Mouse (Mus musculus) adrenal gland, postnatal 4 days (tissue): ENCODE measurements around the gene Tor3a. TPM values are rescaled to one million over a fixed set of nuclear protein-coding genes. Genes with fewer than 3 reads are reported as not detected.
A peak's percentile ranks its signal among the peaks of the same experiment; 100 is the strongest.

Source experiments
- DNase-seq, 2 experiments: peaks; one replicate each; pipeline ENCODE4 v3.0.0; 2021 to 2022; ENCODE audit warnings: low spot score in 2 of 2, mixed read lengths in 2 of 2
- long read RNA-seq, 2 experiments: library from polyadenylated mRNA; stranded (forward); transcript quantifications; one replicate each; pipeline ENCODE4 v2.0.0; 2021
- total RNA-seq, 2 experiments: library from RNA; stranded (reverse); gene quantifications; 2 replicates each; pipeline ENCODE4 v1.2.3; 2021

The Tor3a gene
- total RNA-seq = 10 to 100 TPM; 15.7 to 17.1 TPM
- long read RNA-seq, experiment 1, transcript Tor3a-201 (6 exons, 3,285 nt) = major isoform, 17 of 21 reads
- long read RNA-seq, experiment 1, partial matches to known transcripts = 2 of 21 reads
- long read RNA-seq, experiment 1, other reads (novel, unspliced or antisense) = 2 of 21 reads
- long read RNA-seq, experiment 2, transcript Tor3a-201 (6 exons, 3,285 nt) = major isoform, 22 of 23 reads
- long read RNA-seq, experiment 2, partial matches to known transcripts = 1 of 23 reads
- long read RNA-seq, experiment 2, other reads (novel, unspliced or antisense) = 0 of 23 reads

- peak; percentile 52 to 65 for DNase-seq
Measured at GRCm38 (mm10) chr1:156674195-156675000, at the start of gene Tor3a. TSS of gene Tor3a (minus strand) at chr1:156674356.

GRCm38 (mm10) chr1:156722089-156722488 is 47.9 kb upstream of the Tor3a start:
- no peak for DNase-seq

GRCm38 (mm10) chr1:156720046-156720445 is 45.9 kb upstream of the Tor3a start:
- no peak for DNase-seq

- DNase-seq = peak; percentile 95 to 97
Measured at GRCm38 (mm10) chr1:156718950-156719805, 45.0 kb upstream of the Tor3a start, which contains the start of gene Fam20b. TSS of gene Fam20b (minus strand) at chr1:156719086.

GRCm38 (mm10) chr1:156718286-156718949 is 44.3 kb upstream of the Tor3a start:
- peak; percentile 18 to 24 for DNase-seq

GRCm38 (mm10) chr1:156717751-156718285 is 43.7 kb upstream of the Tor3a start:
- no peak for DNase-seq

GRCm38 (mm10) chr1:156716681-156717080 is 42.5 kb upstream of the Tor3a start:
- DNase-seq = no peak

- no peak for DNase-seq
Measured at GRCm38 (mm10) chr1:156710472-156711098, 36.4 kb upstream of the Tor3a start.

GRCm38 (mm10) chr1:156708672-156709071 is 34.5 kb upstream of the Tor3a start:
- no peak for DNase-seq

- DNase-seq = no peak
Measured at GRCm38 (mm10) chr1:156705696-156706285, 31.6 kb upstream of the Tor3a start.

- DNase-seq = no peak
Measured at GRCm38 (mm10) chr1:156703444-156703843, 29.3 kb upstream of the Tor3a start.

- DNase-seq = no peak
Measured at GRCm38 (mm10) chr1:156702151-156702550, 28.0 kb upstream of the Tor3a start.

- DNase-seq = no peak
Measured at GRCm38 (mm10) chr1:156686025-156686661, 12.0 kb upstream of the Tor3a start.

- no peak for DNase-seq
Measured at GRCm38 (mm10) chr1:156679599-156679998, 5.4 kb upstream of the Tor3a start.

- no peak for DNase-seq
Measured at GRCm38 (mm10) chr1:156677230-156677629, 3.1 kb upstream of the Tor3a start.

GRCm38 (mm10) chr1:156676596-156676995 is 2.4 kb upstream of the Tor3a start:
- DNase-seq = no peak

- peak in 1 of 2 experiments; percentile 26 for DNase-seq
Measured at GRCm38 (mm10) chr1:156676171-156676570, 2.0 kb upstream of the Tor3a start.

- DNase-seq = no peak
Measured at GRCm38 (mm10) chr1:156673476-156674194, 521 bp downstream of the Tor3a start.
